Mouse (Mus musculus): ENCODE measurements around the gene AI854703. TPM values are rescaled to one million over a fixed set of nuclear protein-coding genes. Genes with fewer than 3 reads are reported as not detected.

AI854703 gene
- polyA plus RNA-seq, 1 experiment = 0.15 TPM

- TF ChIP-seq POLR2A (IDR thresholded peaks at IDR 0.05; ENCODE audit: borderline replicate concordance, low read depth, low read length) = no peak
- TF ChIP-seq CTCF (IDR thresholded peaks at IDR 0.05; ENCODE audit: low read depth, low read length) = no peak
- Histone ChIP-seq H3K27ac (ENCODE audit: insufficient read depth, low read depth, low read length) (peak overlapping the region; percentile 72), H3K4me3 (ENCODE audit: insufficient read depth, low read length) (peak overlapping the region; percentile 72), H3K4me1 (ENCODE audit: control insufficient read depth, insufficient read depth, low read length) (peaks cover 15% of the 10 kb centered on the region)
Measured at GRCm38 (mm10) chr6:48594043-48594738, 32.4 kb upstream of the AI854703 start.

GRCm38 (mm10) chr6:48595278-48595677 is 31.3 kb upstream of the AI854703 start:
- Histone ChIP-seq H3K4me1 (ENCODE audit: control insufficient read depth, insufficient read depth, low read length) (peaks cover 14% of the 10 kb centered on the region), H3K27ac (ENCODE audit: insufficient read depth, low read depth, low read length) (no peak overlapping the region), H3K4me3 (ENCODE audit: insufficient read depth, low read length) (peak overlapping the region; percentile 72)
- TF ChIP-seq POLR2A (IDR thresholded peaks at IDR 0.05; ENCODE audit: borderline replicate concordance, low read depth, low read length) = no peak

- TF ChIP-seq POLR2A (IDR thresholded peaks at IDR 0.05; ENCODE audit: borderline replicate concordance, low read depth, low read length) (no peak), CTCF (IDR thresholded peaks at IDR 0.05; ENCODE audit: low read depth, low read length) (no peak)
- Histone ChIP-seq H3K27ac (ENCODE audit: insufficient read depth, low read depth, low read length) (no peak overlapping the region), H3K4me1 (ENCODE audit: control insufficient read depth, insufficient read depth, low read length) (peaks cover 23% of the 10 kb centered on the region), H3K4me3 (ENCODE audit: insufficient read depth, low read length) (no peak overlapping the region)
Measured at GRCm38 (mm10) chr6:48596545-48597232, 29.9 kb upstream of the AI854703 start.

GRCm38 (mm10) chr6:48597233-48597625 is 29.3 kb upstream of the AI854703 start:
- Histone ChIP-seq H3K4me1 (ENCODE audit: control insufficient read depth, insufficient read depth, low read length) (peaks cover 23% of the 10 kb centered on the region), H3K27ac (ENCODE audit: insufficient read depth, low read depth, low read length) (no peak overlapping the region), H3K4me3 (ENCODE audit: insufficient read depth, low read length) (no peak overlapping the region)
- TF ChIP-seq CTCF (IDR thresholded peaks at IDR 0.05; ENCODE audit: low read depth, low read length) = no peak
- no peak for TF ChIP-seq POLR2A (IDR thresholded peaks at IDR 0.05; ENCODE audit: borderline replicate concordance, low read depth, low read length)

- Histone ChIP-seq H3K4me3 (ENCODE audit: insufficient read depth, low read length) (no peak overlapping the region), H3K4me1 (ENCODE audit: control insufficient read depth, insufficient read depth, low read length) (peaks cover 20% of the 10 kb centered on the region), H3K27ac (ENCODE audit: insufficient read depth, low read depth, low read length) (no peak overlapping the region)
- no peak for TF ChIP-seq CTCF (IDR thresholded peaks at IDR 0.05; ENCODE audit: low read depth, low read length)
- no peak for TF ChIP-seq POLR2A (IDR thresholded peaks at IDR 0.05; ENCODE audit: borderline replicate concordance, low read depth, low read length)
Measured at GRCm38 (mm10) chr6:48600594-48600993, 26.0 kb upstream of the AI854703 start.

GRCm38 (mm10) chr6:48601271-48602079 is 25.1 kb upstream of the AI854703 start, which contains the start of gene Zfp775:
TSS of gene Zfp775 (plus strand) at chr6:48602063.
- TF ChIP-seq POLR2A (IDR thresholded peaks at IDR 0.05; ENCODE audit: borderline replicate concordance, low read depth, low read length) (no peak), CTCF (IDR thresholded peaks at IDR 0.05; ENCODE audit: low read depth, low read length) (no peak)
- peak within 1 kb of the TSS; percentile 43 for H3K27ac ChIP-seq (ENCODE audit: insufficient read depth, low read depth, low read length)
- peaks cover 20% of the 10 kb centered on the region for H3K4me1 ChIP-seq (ENCODE audit: control insufficient read depth, insufficient read depth, low read length)
- H3K4me3 ChIP-seq (ENCODE audit: insufficient read depth, low read length) = peak within 1 kb of the TSS; percentile 89

GRCm38 (mm10) chr6:48602080-48602741 is 24.4 kb upstream of the AI854703 start:
- Histone ChIP-seq H3K4me3 (ENCODE audit: insufficient read depth, low read length) (peak overlapping the region; percentile 89), H3K4me1 (ENCODE audit: control insufficient read depth, insufficient read depth, low read length) (peaks cover 20% of the 10 kb centered on the region), H3K27ac (ENCODE audit: insufficient read depth, low read depth, low read length) (peak overlapping the region; percentile 23; the same call in 1 of the 2 replicates)
- TF ChIP-seq CTCF (IDR thresholded peaks at IDR 0.05; ENCODE audit: low read depth, low read length) (0 out of 2 replicates have a peak, but pooled peaks have one; percentile 13), POLR2A (IDR thresholded peaks at IDR 0.05; ENCODE audit: borderline replicate concordance, low read depth, low read length) (no peak)

GRCm38 (mm10) chr6:48608124-48608523 is 18.4 kb upstream of the AI854703 start:
- Histone ChIP-seq H3K27ac (ENCODE audit: insufficient read depth, low read depth, low read length) (no peak overlapping the region), H3K4me3 (ENCODE audit: insufficient read depth, low read length) (no peak overlapping the region), H3K4me1 (ENCODE audit: control insufficient read depth, insufficient read depth, low read length) (peaks cover 1% of the 10 kb centered on the region; the same call in 1 of the 2 replicates)
- no peak for TF ChIP-seq CTCF (IDR thresholded peaks at IDR 0.05; ENCODE audit: low read depth, low read length)
- TF ChIP-seq POLR2A (IDR thresholded peaks at IDR 0.05; ENCODE audit: borderline replicate concordance, low read depth, low read length) = no peak

GRCm38 (mm10) chr6:48609512-48609911 is 17.1 kb upstream of the AI854703 start:
- H3K4me3 ChIP-seq (ENCODE audit: insufficient read depth, low read length) = no peak overlapping the region
- no peaks in the 10 kb centered on the region for H3K4me1 ChIP-seq (ENCODE audit: control insufficient read depth, insufficient read depth, low read length)
- no peak for TF ChIP-seq CTCF (IDR thresholded peaks at IDR 0.05; ENCODE audit: low read depth, low read length)
- TF ChIP-seq POLR2A (IDR thresholded peaks at IDR 0.05; ENCODE audit: borderline replicate concordance, low read depth, low read length) = no peak
- no peak overlapping the region for H3K27ac ChIP-seq (ENCODE audit: insufficient read depth, low read depth, low read length)

All from bone marrow macrophage, adult 2 months (primary cell).